Mouse (Mus musculus) lung, adult 18-20 months (tissue): ENCODE results near the gene Shc2.

Source experiments
- DNase-seq, 2 experiments: peaks; one replicate each; pipeline ENCODE4 v3.0.0; 2022; ENCODE audit warnings: mixed read lengths in 2 of 2

Gene Shc2

GRCm38 (mm10) chr10:79668076-79668475 is 30.4 kb upstream of the Shc2 start:
- DNase-seq: no peak

DNA sequence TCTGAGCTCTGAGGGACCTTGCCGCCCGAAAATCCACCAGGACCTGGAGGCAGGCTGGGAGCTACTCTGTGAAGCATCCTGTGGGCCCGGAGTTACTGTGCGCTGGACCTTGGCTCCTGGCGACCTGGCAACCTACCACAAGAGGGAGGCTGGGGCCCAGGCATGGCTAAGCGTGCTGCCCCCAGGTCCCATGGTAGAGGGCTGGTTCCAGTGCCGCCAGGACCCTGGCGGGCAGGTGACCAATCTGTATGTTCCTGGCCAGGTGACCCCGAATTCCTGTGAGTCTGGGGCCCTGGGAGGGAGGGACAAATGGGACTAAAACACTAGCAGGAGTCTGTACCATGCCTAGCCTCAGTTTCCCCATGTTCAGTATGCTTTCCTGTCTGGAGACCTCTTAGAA is 28.8 kb upstream of the Shc2 start:
- no peak for DNase-seq

DNA sequence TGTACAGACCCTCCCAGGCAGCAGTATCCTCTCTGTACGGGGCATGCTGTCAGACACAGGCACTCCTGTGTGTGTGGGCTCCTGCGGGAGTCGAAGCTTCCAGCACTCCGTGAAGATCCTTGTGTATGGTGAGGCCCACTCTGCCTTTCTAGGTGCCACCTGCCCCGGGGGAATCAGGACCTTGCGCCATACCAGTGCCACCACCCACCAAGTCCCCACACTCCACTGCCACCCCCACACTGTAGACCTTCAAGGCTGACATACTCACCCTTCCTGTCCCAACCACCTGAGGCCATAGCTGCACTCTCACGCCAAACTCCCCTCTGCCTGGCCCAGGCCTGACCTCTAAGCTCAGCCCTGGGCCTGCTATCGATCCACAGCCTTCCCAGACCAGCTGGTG is 27.3 kb upstream of the Shc2 start:
- no peak for DNase-seq

GRCm38 (mm10) chr10:79664131-79664665 is 26.5 kb upstream of the Shc2 start, which contains the start of gene Madcam1:
Gene Madcam1, plus strand, starts transcription at chr10:79664559.
- DNase-seq: peak; percentile 50 to 66

- no peak for DNase-seq
Measured at GRCm38 (mm10) chr10:79661861-79662260, 24.1 kb upstream of the Shc2 start.

DNA sequence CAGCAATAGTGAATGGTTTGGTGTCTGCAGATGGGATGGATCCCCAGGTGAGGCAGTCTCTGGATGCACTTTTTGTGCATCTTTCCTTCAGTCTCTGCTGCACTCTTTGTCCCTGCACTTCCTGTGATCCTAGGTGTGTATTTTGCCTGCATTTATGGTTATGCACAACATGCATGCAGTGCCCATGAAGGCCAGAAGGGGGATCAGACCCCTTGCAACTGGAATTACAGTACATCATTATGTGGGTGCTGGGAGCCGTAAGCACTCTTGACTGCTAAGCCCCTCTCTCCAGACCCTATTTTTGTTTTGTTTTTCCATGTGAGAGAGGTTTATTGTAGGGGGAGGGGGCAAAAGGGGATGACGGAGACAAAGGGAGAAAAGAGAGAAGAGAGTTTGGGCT is 22.6 kb upstream of the Shc2 start:
- no peak for DNase-seq

DNA sequence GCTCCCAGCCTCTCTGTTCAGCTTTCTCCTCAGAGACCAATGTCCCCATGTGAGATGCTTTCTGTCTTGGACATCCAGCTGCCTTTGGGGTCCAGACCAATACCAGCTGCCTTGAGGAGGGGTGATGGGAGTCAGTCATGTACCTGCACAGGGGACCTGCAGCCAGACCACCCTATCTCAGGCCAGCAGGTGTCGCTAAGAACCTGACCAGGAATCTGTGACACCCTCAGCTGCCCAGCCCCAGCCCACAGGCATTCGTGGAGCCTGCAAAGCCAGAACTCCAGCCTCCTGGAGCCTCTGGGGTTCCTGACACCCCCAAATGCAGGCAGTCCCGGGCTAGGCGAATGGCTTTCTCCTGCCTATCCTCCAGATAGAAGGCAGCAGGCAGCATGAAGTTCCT is 21.1 kb upstream of the Shc2 start:
- no peak for DNase-seq

- no peak for DNase-seq
Measured at GRCm38 (mm10) chr10:79654946-79655395, 17.3 kb upstream of the Shc2 start.

DNA sequence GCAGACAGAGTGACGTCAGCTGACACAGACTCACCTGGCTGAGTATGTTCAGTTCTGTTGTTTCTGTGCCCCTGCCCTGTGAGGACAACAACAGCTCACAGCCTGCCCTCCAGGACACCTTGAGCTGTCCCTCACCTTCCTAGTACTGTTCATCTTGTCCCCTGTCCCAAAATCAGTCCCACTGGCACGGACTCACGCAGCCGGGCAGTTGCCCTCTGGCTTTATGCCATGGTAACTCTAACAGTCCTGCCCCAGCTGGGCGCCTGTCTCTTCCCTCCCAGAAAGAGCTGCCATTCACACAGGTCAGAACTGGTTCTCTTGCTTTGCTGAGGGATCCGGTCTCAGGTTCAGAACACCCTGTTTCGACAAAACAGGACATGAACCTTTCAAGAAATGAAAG is 15.1 kb upstream of the Shc2 start:
- DNase-seq: no peak

GRCm38 (mm10) chr10:79649070-79649751 is 11.5 kb upstream of the Shc2 start:
- peak; percentile 49 to 58 for DNase-seq

DNA sequence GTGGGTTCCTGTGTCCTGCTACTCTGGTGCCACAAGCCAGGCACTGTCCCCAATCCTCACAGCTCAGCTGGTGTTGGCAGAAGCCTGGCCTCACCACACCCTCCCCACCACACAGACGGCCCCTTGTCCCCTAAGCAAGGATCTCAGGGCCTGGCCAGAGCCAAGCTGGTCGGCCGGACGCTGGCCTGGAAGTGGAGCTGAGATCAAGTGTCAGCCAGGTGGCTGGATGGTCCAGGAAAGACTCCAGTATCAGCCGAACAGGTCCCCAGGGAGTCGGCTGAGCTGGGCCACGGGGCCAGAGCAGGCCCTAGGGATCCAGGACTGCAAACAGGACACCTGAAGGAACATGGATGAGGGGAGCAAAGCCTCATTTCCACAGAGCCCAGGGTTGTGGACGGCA is 8.0 kb upstream of the Shc2 start, which contains the start of gene Odf3l2:
Gene Odf3l2, minus strand, starts transcription at position 28 of the 400 bp plus-strand sequence.
- no peak for DNase-seq

GRCm38 (mm10) chr10:79638486-79639204 is 927 bp upstream of the Shc2 start:
- peak in 1 of 2 experiments; percentile 15 for DNase-seq

GRCm38 (mm10) chr10:79636287-79636686 is 1.4 kb downstream of the Shc2 start:
- DNase-seq: no peak

DNA sequence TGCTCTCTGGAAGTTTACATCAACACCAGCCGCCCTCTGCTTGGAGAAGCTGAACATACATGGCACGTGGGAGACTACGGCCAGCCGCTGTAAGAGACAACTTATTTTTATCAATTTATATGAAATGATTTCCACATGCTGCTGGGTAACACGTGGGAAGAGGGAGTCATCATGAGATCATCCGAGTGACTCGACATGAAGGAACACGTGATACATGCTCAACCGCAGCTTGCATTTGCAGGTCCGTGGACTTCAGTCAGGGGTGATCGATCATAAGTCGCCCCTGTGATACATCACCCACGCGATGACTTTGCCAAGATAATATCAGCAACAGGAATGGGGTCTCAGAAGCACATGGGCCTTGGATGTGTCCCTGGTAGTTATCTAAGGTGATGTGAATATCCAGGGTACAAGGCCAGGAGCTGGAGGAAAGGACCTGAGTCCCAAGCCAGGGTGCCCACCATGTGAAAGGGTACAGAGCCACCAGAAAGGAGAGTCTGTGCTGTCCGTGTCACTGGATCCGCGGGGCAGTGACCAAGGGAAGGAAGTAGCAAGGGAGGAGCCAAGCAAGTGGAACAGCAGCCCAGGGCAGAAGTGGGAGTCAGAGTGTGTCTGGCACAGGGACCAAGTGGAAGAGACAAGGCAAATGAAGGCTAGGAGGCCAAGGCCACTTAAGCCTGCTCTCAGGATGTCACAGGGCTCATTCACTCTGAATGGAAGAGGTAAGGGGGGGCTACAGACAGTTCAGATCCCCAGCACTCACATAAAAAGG is 4.5 kb downstream of the Shc2 start:
- DNase-seq: no peak

- DNase-seq: no peak
Measured at GRCm38 (mm10) chr10:79631432-79631831, 6.3 kb downstream of the Shc2 start.

GRCm38 (mm10) chr10:79628377-79628776 is 9.3 kb downstream of the Shc2 start:
- no peak for DNase-seq

- DNase-seq: no peak
Measured at GRCm38 (mm10) chr10:79626156-79626555, 11.6 kb downstream of the Shc2 start.

- no peak for DNase-seq
Measured at GRCm38 (mm10) chr10:79625398-79625797, 12.3 kb downstream of the Shc2 start.

DNA sequence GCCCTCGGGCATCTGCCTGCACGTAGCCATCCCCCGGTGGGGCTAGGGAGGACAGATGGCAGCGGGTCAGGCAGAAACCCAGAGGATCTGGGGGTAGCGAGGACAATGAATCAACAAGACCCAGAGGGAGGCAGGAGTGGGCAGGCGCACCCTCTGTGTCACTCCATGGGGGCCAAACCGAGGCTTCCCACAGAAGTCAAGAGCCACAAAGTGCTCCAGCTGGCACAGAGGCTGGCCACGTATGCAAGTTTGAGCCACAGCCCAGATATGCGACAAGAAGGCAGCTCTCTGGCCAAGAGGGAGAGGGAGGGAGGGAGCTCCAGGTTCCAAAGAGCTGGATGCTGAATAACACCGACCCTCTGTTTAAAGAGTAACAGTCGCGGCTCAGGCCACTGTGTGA is 13.8 kb downstream of the Shc2 start:
- no peak for DNase-seq

DNA sequence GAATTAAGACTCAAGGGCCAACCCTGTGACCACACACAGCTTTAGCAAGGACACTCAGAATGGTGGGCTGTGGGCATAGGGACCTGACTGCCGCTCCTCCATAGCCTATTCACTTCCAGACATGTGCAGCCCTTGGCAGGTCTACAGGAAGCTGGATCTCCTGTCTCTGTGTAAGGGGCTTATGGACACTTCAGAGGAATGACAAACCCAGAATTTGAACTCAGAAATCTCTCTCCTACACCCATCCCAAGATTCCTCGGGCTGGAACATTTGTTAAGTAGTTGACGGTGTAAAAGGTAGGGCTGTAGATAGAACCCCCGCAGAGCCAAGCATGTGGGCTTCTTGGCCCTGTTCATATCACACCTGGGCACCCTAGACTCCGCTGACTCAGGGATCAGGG is 21.3 kb downstream of the Shc2 start:
- DNase-seq: no peak

- DNase-seq: no peak
Measured at GRCm38 (mm10) chr10:79615860-79616259, 21.9 kb downstream of the Shc2 start.

- DNase-seq: no peak
Measured at GRCm38 (mm10) chr10:79614305-79614643, 23.4 kb downstream of the Shc2 start.

- DNase-seq: peak; percentile 75 to 77
Measured at GRCm38 (mm10) chr10:79613578-79614304, 24.0 kb downstream of the Shc2 start, which contains the start of gene C2cd4c. Gene C2cd4c, minus strand, starts transcription at chr10:79614025.
